Mouse (Mus musculus) layer of hippocampus, postnatal 25 days (tissue): ENCODE measurements around the gene Apom. TPM values are rescaled to one million over a fixed set of nuclear protein-coding genes. Genes with fewer than 3 reads are reported as not detected.

ENCODE experiments used
- total RNA-seq, 2 experiments: library from RNA; stranded (reverse); gene quantifications; 2 replicates each; pipeline ENCODE4 v1.2.3; 2021

Gene Apom
- total RNA-seq, 2 experiments from 2014 or later, result not detected

Other genes with a start within 250 kb of the Apom start
- 1 to 10 TPM in 1 of 2 experiments, under 1 TPM in 1; 0.86 to 1.9 TPM for gene C2, start 233.8 kb downstream of the Apom start, total RNA-seq
- gene Ehmt2, start 233.6 kb downstream of the Apom start, total RNA-seq, result 100 to 1,000 TPM; 164 to 188 TPM
- gene Slc44a4, start 217.6 kb downstream of the Apom start, total RNA-seq, result under 1 TPM; 0.20 to 0.21 TPM
- 10 to 100 TPM; 37.2 to 37.4 TPM for gene Neu1, start 200.8 kb downstream of the Apom start, total RNA-seq
- 10 to 100 TPM; 17.0 to 23.5 TPM for gene Hspa1b, start 172.8 kb downstream of the Apom start, total RNA-seq
- gene Gm20481, start 162.1 kb downstream of the Apom start, total RNA-seq, result not detected
- 10 to 100 TPM; 14.9 to 17.9 TPM for gene Hspa1a, start 159.9 kb downstream of the Apom start, total RNA-seq
- gene Hspa1l, start 159.3 kb downstream of the Apom start, total RNA-seq, result under 1 TPM; 0.22 to 0.31 TPM
- 10 to 100 TPM; 18.1 to 19.3 TPM for gene Lsm2, start 150.2 kb downstream of the Apom start, total RNA-seq
- 10 to 100 TPM; 43.7 to 55.6 TPM for gene Vars, start 131.1 kb downstream of the Apom start, total RNA-seq
- gene Vwa7, start 115.5 kb downstream of the Apom start, total RNA-seq, result under 1 TPM; 0.07 to 0.23 TPM
- 1 to 10 TPM in 1 of 2 experiments, under 1 TPM in 1; 0.64 to 1.1 TPM for gene Sapcd1, start 104.0 kb downstream of the Apom start, total RNA-seq
- gene Msh5, start 85.3 kb downstream of the Apom start, total RNA-seq, result under 1 TPM; 0.62 to 0.82 TPM
- gene Clic1, start 82.1 kb downstream of the Apom start, total RNA-seq, result 10 to 100 TPM in 1 of 2 experiments, 1 to 10 TPM in 1; 9.7 to 10.1 TPM
- gene Ddah2, start 73.0 kb downstream of the Apom start, total RNA-seq, result 10 to 100 TPM; 19.5 to 20.7 TPM
- not detected for gene Ly6g6c, start 66.7 kb downstream of the Apom start, total RNA-seq
- gene Mpig6b, start 65.9 kb downstream of the Apom start, total RNA-seq, result not detected
- gene Ly6g6e, start 55.1 kb downstream of the Apom start, total RNA-seq, result 1 to 10 TPM; 4.1 to 4.3 TPM
- 1 to 10 TPM in 1 of 2 experiments, under 1 TPM in 1; 0.80 to 1.2 TPM for gene Ly6g6d, start 54.0 kb downstream of the Apom start, total RNA-seq
- gene Ly6g6f, start 46.4 kb downstream of the Apom start, total RNA-seq, result not detected
- 10 to 100 TPM; 97.9 to 98.1 TPM for gene Abhd16a, start 42.8 kb downstream of the Apom start, total RNA-seq
- not detected for gene Ly6g5c, start 23.8 kb downstream of the Apom start, total RNA-seq
- gene Ly6g5b, start 16.6 kb downstream of the Apom start, total RNA-seq, result under 1 TPM; 0.42 to 0.54 TPM
- gene Gpank1, start 10.6 kb downstream of the Apom start, total RNA-seq, result 10 to 100 TPM; 14.2 to 14.4 TPM
- 100 to 1,000 TPM; 179 to 181 TPM for gene Csnk2b, start 10.0 kb downstream of the Apom start, total RNA-seq
- gene D17H6S53E, start 5.7 kb downstream of the Apom start, total RNA-seq, result 10 to 100 TPM; 27.0 to 27.3 TPM
- 100 to 1,000 TPM; 290 to 320 TPM for gene Bag6, start 3.1 kb upstream of the Apom start, total RNA-seq
- 100 to 1,000 TPM; 302 to 353 TPM for gene Prrc2a, start 32.8 kb upstream of the Apom start, total RNA-seq
- 10 to 100 TPM; 10.4 to 10.8 TPM for gene Aif1, start 44.0 kb upstream of the Apom start, total RNA-seq
- gene Lst1, start 56.4 kb upstream of the Apom start, total RNA-seq, result 1 to 10 TPM; 8.1 to 8.9 TPM
- under 1 TPM; 0.42 to 0.54 TPM for gene Ltb, start 62.4 kb upstream of the Apom start, total RNA-seq
- gene Tnf, start 70.0 kb upstream of the Apom start, total RNA-seq, result not detected
- under 1 TPM in 1 of 2 experiments, not detected in 1; 0.20 TPM for gene Lta, start 73.3 kb upstream of the Apom start, total RNA-seq
- not detected for gene Gm16181, start 88.8 kb upstream of the Apom start, total RNA-seq
- 100 to 1,000 TPM; 607 to 639 TPM for gene Atp6v1g2, start 101.6 kb upstream of the Apom start, total RNA-seq
- 10 to 100 TPM; 13.7 to 14.8 TPM for gene Nfkbil1, start 103.7 kb upstream of the Apom start, total RNA-seq
- gene Ddx39b, start 109.7 kb upstream of the Apom start, total RNA-seq, result 100 to 1,000 TPM; 213 to 229 TPM
- gene H2-D1, start 130.7 kb upstream of the Apom start, total RNA-seq, result 10 to 100 TPM; 14.6 to 15.9 TPM
- gene H2-Q1, start 188.4 kb upstream of the Apom start, total RNA-seq, result under 1 TPM in 1 of 2 experiments, not detected in 1; 0.42 TPM
- under 1 TPM in 1 of 2 experiments, not detected in 1; 0.44 TPM for gene H2-Q2, start 210.2 kb upstream of the Apom start, total RNA-seq
- 1 to 10 TPM; 1.5 to 1.9 TPM for gene H2-Q4, start 247.6 kb upstream of the Apom start, total RNA-seq